Mouse (Mus musculus) brain, embryonic 14.5 days (tissue): ENCODE results near the gene Cyth2.

Source experiments
- CTCF ChIP-seq: fragments of 200-500 bp; IDR thresholded peaks from 2 replicates; pipeline ENCODE4 v1.5.1; 2012; ENCODE audit warnings: inconsistent platforms, mild to moderate bottlenecking, moderate library complexity, borderline replicate concordance; ENCODE audit not compliant: insufficient read depth, insufficient read length; ENCODE audit errors: extremely low read depth
- POLR2A ChIP-seq: fragments of 200-500 bp; IDR thresholded peaks from 2 replicates; pipeline ENCODE4 v1.6.1; 2012; ENCODE audit warnings: mild to moderate bottlenecking, inconsistent platforms, borderline replicate concordance; ENCODE audit not compliant: poor library complexity, insufficient read depth, insufficient read length, severe bottlenecking; ENCODE audit errors: extremely low read depth

DNA sequence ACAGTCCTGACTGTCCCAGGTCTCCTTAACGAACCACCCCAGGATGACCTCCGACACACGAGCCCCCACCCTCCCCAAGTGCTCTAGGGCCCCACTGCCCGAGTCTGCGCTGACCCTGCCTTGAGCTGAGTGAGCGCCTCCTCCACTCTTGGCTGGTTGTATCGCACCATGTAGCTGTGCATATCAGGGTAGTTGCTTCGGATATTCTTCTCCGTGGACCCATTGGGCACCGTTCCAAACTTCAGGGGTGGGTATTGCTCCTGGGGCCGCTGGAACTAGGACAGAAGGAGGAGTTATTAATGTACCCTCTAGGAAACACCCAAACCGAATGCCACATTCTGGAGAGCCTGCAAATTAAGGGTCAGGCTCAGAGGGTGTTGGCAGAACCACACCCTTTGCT, 38.7 kb upstream of the Cyth2 start:
- no peak for TF ChIP-seq CTCF
- no peak for TF ChIP-seq POLR2A
